Mouse (Mus musculus): ENCODE measurements around the gene Kdm8. TPM values are rescaled to one million over a fixed set of nuclear protein-coding genes. Genes with fewer than 3 reads are reported as not detected.

Kdm8 gene
- total and polyA plus RNA-seq, 3 experiments: 11.6 to 14.7 TPM; not detected in 1

GRCm38 (mm10) chr7:125418413-125418812, 26.1 kb upstream of the Kdm8 start:
- Histone ChIP-seq H3K9me3 (replicated peaks; ENCODE audit: insufficient read depth, low read length) (no peaks in the 10 kb centered on the region), H3K4me3 (ENCODE audit: control insufficient read depth in 1 of 2, insufficient read depth in 1 of 2, low read depth in 2 of 2, low read length in 2 of 2) (peak overlapping the region; percentile 7 to 45; a peak in 2 of 4 replicates), H3K4me1 (ENCODE audit: control insufficient read depth in 1 of 2, insufficient read depth in 2 of 2, low read length in 2 of 2) (peaks cover 35 to 47% of the 10 kb centered on the region in 2 experiments), H3K27me3 (ENCODE audit: control insufficient read depth in 1 of 2, insufficient read depth in 2 of 2, low read length in 2 of 2) (no peaks in the 10 kb centered on the region), H3K9ac (ENCODE audit: control insufficient read depth, low read depth, low read length, poor library complexity, severe bottlenecking) (no peak overlapping the region; the same call in 1 of the 2 replicates), H3K27ac (ENCODE audit: control insufficient read depth, low read depth, low read length) (no peak overlapping the region), H3K36me3 (ENCODE audit: control insufficient read depth in 1 of 2, insufficient read depth in 2 of 2, low read length in 2 of 2) (peaks cover 0 to 29% of the 10 kb centered on the region in 2 experiments; a peak in 2 of 4 replicates), H3K79me2 (ENCODE audit: control insufficient read depth, insufficient read depth, low read length, poor library complexity) (no peaks in the 10 kb centered on the region)
- peak; percentile 80 for DNase-seq (ENCODE audit: low read depth, low spot score)
- TF ChIP-seq JUND (IDR thresholded peaks at IDR 0.05; ENCODE audit: low read depth, low read length): no peak
- TF ChIP-seq EP300 (IDR thresholded peaks at IDR 0.05; ENCODE audit: low read depth in 1 of 2, low read length in 2 of 2): no peak
- TF ChIP-seq TAL1 (IDR thresholded peaks at IDR 0.05; ENCODE audit: low read length): no peak
- peak; percentile 29; the same call in 1 of the 2 replicates for TF ChIP-seq SIN3A (IDR thresholded peaks at IDR 0.05; ENCODE audit: low read length)
- TF ChIP-seq UBTF (IDR thresholded peaks at IDR 0.05; ENCODE audit: borderline replicate concordance, insufficient read depth, low read depth, low read length): no peak
- no peak for TF ChIP-seq POLR2AphosphoS5 (IDR thresholded peaks at IDR 0.05; ENCODE audit: borderline replicate concordance, low read depth, low read length)
- TF ChIP-seq CHD2 (IDR thresholded peaks at IDR 0.05; ENCODE audit: low read length): no peak
- no peak for TF ChIP-seq ZKSCAN1 (IDR thresholded peaks at IDR 0.05; ENCODE audit: low read depth, low read length)
- TF ChIP-seq ZMIZ1 (IDR thresholded peaks at IDR 0.05; ENCODE audit: low read depth, low read length): no peak
- TF ChIP-seq MAX (IDR thresholded peaks at IDR 0.05; ENCODE audit: low read length): peak; percentile 40; the same call in 1 of the 2 replicates
- TF ChIP-seq NELFE (IDR thresholded peaks at IDR 0.05; ENCODE audit: low read depth, low read length): no peak
- TF ChIP-seq ELF1 (IDR thresholded peaks at IDR 0.05; ENCODE audit: low read depth, low read length): no peak
- peak; percentile 19; the same call in 1 of the 2 replicates for TF ChIP-seq SMC3 (IDR thresholded peaks at IDR 0.05; ENCODE audit: low read depth, low read length)
- TF ChIP-seq MYB (IDR thresholded peaks at IDR 0.05; ENCODE audit: low read depth, low read length): no peak
- no peak for TF ChIP-seq MAFK (IDR thresholded peaks at IDR 0.05; ENCODE audit: borderline replicate concordance, low read depth, low read length)
- TF ChIP-seq NRF1 (IDR thresholded peaks at IDR 0.05; ENCODE audit: insufficient read depth, low read depth, low read length, poor library complexity, severe bottlenecking): no peak
- TF ChIP-seq USF2 (IDR thresholded peaks at IDR 0.05; ENCODE audit: borderline replicate concordance in 1 of 2, insufficient read depth in 1 of 2, low read depth in 1 of 2, low read length in 2 of 2): no peak
- no peak for TF ChIP-seq RAD21 (IDR thresholded peaks at IDR 0.05; ENCODE audit: low read depth, low read length)

GRCm38 (mm10) chr7:125420190-125420589, 24.3 kb upstream of the Kdm8 start:
- no peaks in the 10 kb centered on the region for H3K27me3 ChIP-seq (ENCODE audit: control insufficient read depth in 1 of 2, insufficient read depth in 2 of 2, low read length in 2 of 2)
- H3K27ac ChIP-seq (ENCODE audit: control insufficient read depth, low read depth, low read length): no peak overlapping the region
- H3K9ac ChIP-seq (ENCODE audit: control insufficient read depth, low read depth, low read length, poor library complexity, severe bottlenecking): no peak overlapping the region
- peaks cover 0 to 26% of the 10 kb centered on the region in 2 experiments; a peak in 2 of 4 replicates for H3K36me3 ChIP-seq (ENCODE audit: control insufficient read depth in 1 of 2, insufficient read depth in 2 of 2, low read length in 2 of 2)
- peaks cover 32 to 46% of the 10 kb centered on the region in 2 experiments for H3K4me1 ChIP-seq (ENCODE audit: control insufficient read depth in 1 of 2, insufficient read depth in 2 of 2, low read length in 2 of 2)
- peak; percentile 79 for DNase-seq (ENCODE audit: low read depth, low spot score)
- no peaks in the 10 kb centered on the region for H3K79me2 ChIP-seq (ENCODE audit: control insufficient read depth, insufficient read depth, low read length, poor library complexity)
- H3K9me3 ChIP-seq (replicated peaks; ENCODE audit: insufficient read depth, low read length): no peaks in the 10 kb centered on the region
- no peak overlapping the region for H3K4me3 ChIP-seq (ENCODE audit: control insufficient read depth in 1 of 2, insufficient read depth in 1 of 2, low read depth in 2 of 2, low read length in 2 of 2)
- TF ChIP-seq POLR2AphosphoS2 (IDR thresholded peaks at IDR 0.05; ENCODE audit: low read length) (no peak), KAT2A (conservative IDR thresholded peaks at IDR 0.05; ENCODE audit: low read depth, low read length) (no peak), GATA1 (IDR thresholded peaks at IDR 0.05; ENCODE audit: low read depth, low read length) (no peak), SMC3 (IDR thresholded peaks at IDR 0.05; ENCODE audit: low read depth, low read length) (peak; percentile 95), MAX (IDR thresholded peaks at IDR 0.05; ENCODE audit: low read length) (no peak), SIN3A (IDR thresholded peaks at IDR 0.05; ENCODE audit: low read length) (peak; percentile 52; the same call in 1 of the 2 replicates), MXI1 (IDR thresholded peaks at IDR 0.05; ENCODE audit: low read depth, low read length) (no peak), TCF12 (IDR thresholded peaks at IDR 0.05; ENCODE audit: low read depth, low read length) (peak; percentile 27; the same call in 1 of the 2 replicates), TAL1 (IDR thresholded peaks at IDR 0.05; ENCODE audit: low read length) (no peak), TBP (IDR thresholded peaks at IDR 0.05; ENCODE audit: low read depth, low read length) (no peak), BHLHE40 (IDR thresholded peaks at IDR 0.05; ENCODE audit: borderline replicate concordance, low read depth, low read length) (no peak), EP300 (IDR thresholded peaks at IDR 0.05; ENCODE audit: low read depth in 1 of 2, low read length in 2 of 2) (no peak), JUND (IDR thresholded peaks at IDR 0.05; ENCODE audit: low read depth, low read length) (no peak), CHD2 (IDR thresholded peaks at IDR 0.05; ENCODE audit: low read length) (no peak), USF1 (IDR thresholded peaks at IDR 0.05; ENCODE audit: low read depth, low read length) (no peak), RAD21 (IDR thresholded peaks at IDR 0.05; ENCODE audit: low read depth, low read length) (peak; percentile 95), MAFK (IDR thresholded peaks at IDR 0.05; ENCODE audit: borderline replicate concordance, low read depth, low read length) (no peak), ZKSCAN1 (IDR thresholded peaks at IDR 0.05; ENCODE audit: low read depth, low read length) (peak; percentile 98), NRF1 (IDR thresholded peaks at IDR 0.05; ENCODE audit: insufficient read depth, low read depth, low read length, poor library complexity, severe bottlenecking) (no peak), ZNF384 (IDR thresholded peaks at IDR 0.05; ENCODE audit: low read depth, low read length) (no peak), E2F4 (IDR thresholded peaks at IDR 0.05; ENCODE audit: borderline replicate concordance, low read depth, low read length) (no peak), ELF1 (IDR thresholded peaks at IDR 0.05; ENCODE audit: low read depth, low read length) (no peak), CTCF (IDR thresholded peaks at IDR 0.05 in 2 of 3, conservative IDR thresholded peaks at IDR 0.05 in 1 of 3; ENCODE audit: control insufficient read depth in 1 of 3, insufficient read depth in 1 of 3, low read depth in 2 of 3, low read length in 3 of 3, poor library complexity in 1 of 3, severe bottlenecking in 1 of 3) (peak; percentile 91 to 96 (median 96))

All from MEL (cell line).